Mouse (Mus musculus) olfactory bulb, adult 2 months (tissue): ENCODE data around the gene Olfr491. TPM values are rescaled to one million over a fixed set of nuclear protein-coding genes. Genes with fewer than 3 reads are reported as not detected.

ENCODE experiments used
- H3K27ac ChIP-seq: fragments of 200-500 bp; 2 replicates; pipeline ENCODE4 v1.5.1; 2012; ENCODE audit warnings: low read depth, low read length; ENCODE audit not compliant: insufficient read depth
- H3K4me1 ChIP-seq: fragments of 200-500 bp; 2 replicates; pipeline ENCODE4 v1.6.1; 2012; ENCODE audit warnings: low read length; ENCODE audit not compliant: control insufficient read depth, insufficient read depth
- H3K4me3 ChIP-seq: fragments of 200-500 bp; 2 replicates; pipeline ENCODE4 v1.5.1; 2012; ENCODE audit warnings: mild to moderate bottlenecking, low read depth, low read length, moderate library complexity; ENCODE audit not compliant: insufficient read depth
- CTCF ChIP-seq: fragments of 200-500 bp; IDR thresholded peaks from 2 replicates; pipeline ENCODE4 v1.5.1; 2012; ENCODE audit warnings: low read depth, mild to moderate bottlenecking, low read length, moderate library complexity; ENCODE audit not compliant: insufficient read depth
- POLR2A ChIP-seq: fragments of 200-500 bp; IDR thresholded peaks from 2 replicates; pipeline ENCODE4 v1.6.1; 2012; ENCODE audit warnings: mild to moderate bottlenecking, low read depth, low read length, moderate library complexity; ENCODE audit not compliant: insufficient read depth
- WGBS: fragments of 180-500 bp; shearing (Covaris S2); methylation state at CpG from one replicate; pipeline ENCODE4 v1.1.7; 2018; 5-methylcytosine and 5-hydroxymethylcytosine counted together
- polyA plus RNA-seq: library from polyadenylated mRNA; stranded (reverse); fragments of >200 nt; gene quantifications from 2 replicates; pipeline ENCODE4 v1.2.4, GENCODE M21; 2012; ENCODE audit warnings: low replicate concordance; ENCODE audit not compliant: missing spikeins, insufficient read depth, insufficient read length

Olfr491 gene
- polyA plus RNA-seq, result not detected in 2 replicates

- Histone ChIP-seq H3K4me1 (no peaks in the 10 kb centered on the region), H3K4me3 (no peak within 1 kb of the TSS), H3K27ac (no peak within 1 kb of the TSS)
- WGBS, result 73% methylated on average over 1 of the region's 1 CpGs
- TF ChIP-seq POLR2A (no peak), CTCF (no peak)
Measured at GRCm38 (mm10) chr7:108313151-108313550, at the start of gene Olfr491. Gene Olfr491, plus strand, starts transcription at chr7:108313451.

- Histone ChIP-seq H3K27ac (no peak within 1 kb of the TSS), H3K4me3 (no peak within 1 kb of the TSS), H3K4me1 (no peaks in the 10 kb centered on the region)
- TF ChIP-seq CTCF (no peak), POLR2A (no peak)
Measured at GRCm38 (mm10) chr7:108288834-108289233, 24.4 kb upstream of the Olfr491 start, which contains the start of gene Olfr490. Gene Olfr490, minus strand, starts transcription at chr7:108288934.

GRCm38 (mm10) chr7:108323574-108323973, 10.3 kb downstream of the Olfr491 start, which contains the start of gene Olfr492:
Gene Olfr492, minus strand, starts transcription at chr7:108323674.
- TF ChIP-seq CTCF, result no peak
- no peak for TF ChIP-seq POLR2A
- no peak within 1 kb of the TSS for H3K27ac ChIP-seq
- H3K4me3 ChIP-seq, result no peak within 1 kb of the TSS
- WGBS, result 76% methylated on average over 2 of the region's 2 CpGs
- no peaks in the 10 kb centered on the region for H3K4me1 ChIP-seq

- TF ChIP-seq CTCF, result no peak
- no peak for TF ChIP-seq POLR2A
- WGBS, result 54% methylated on average over 1 of the region's 1 CpGs
- H3K27ac ChIP-seq, result no peak within 1 kb of the TSS
- H3K4me3 ChIP-seq, result no peak within 1 kb of the TSS
- no peaks in the 10 kb centered on the region for H3K4me1 ChIP-seq
Measured at GRCm38 (mm10) chr7:108346879-108347278, 33.6 kb downstream of the Olfr491 start, which contains the start of gene Olfr493. Gene Olfr493, minus strand, starts transcription at chr7:108346979.

- TF ChIP-seq CTCF (no peak), POLR2A (no peak)
- H3K27ac ChIP-seq, result no peak within 1 kb of the TSS
- no peaks in the 10 kb centered on the region for H3K4me1 ChIP-seq
- WGBS, result 79% methylated on average over 3 of the region's 3 CpGs
- no peak within 1 kb of the TSS for H3K4me3 ChIP-seq
Measured at GRCm38 (mm10) chr7:108365035-108365434, 51.8 kb downstream of the Olfr491 start, which contains the start of gene Olfr494. Gene Olfr494, plus strand, starts transcription at chr7:108365335.

Other genes with a start within 250 kb of the Olfr491 start
- not detected in 2 replicates for gene Olfr480, start 246.1 kb upstream of the Olfr491 start, polyA plus RNA-seq
- not detected in 2 replicates for gene Olfr481, start 233.6 kb upstream of the Olfr491 start, polyA plus RNA-seq
- not detected in 2 replicates for gene Olfr482, start 215.9 kb upstream of the Olfr491 start, polyA plus RNA-seq
- not detected in 2 replicates for gene Olfr483, start 212.6 kb upstream of the Olfr491 start, polyA plus RNA-seq
- gene Olfr484, start 186.0 kb upstream of the Olfr491 start, polyA plus RNA-seq, result not detected in 2 replicates
- not detected in 2 replicates for gene Olfr485, start 153.6 kb upstream of the Olfr491 start, polyA plus RNA-seq
- gene Olfr486, start 140.7 kb upstream of the Olfr491 start, polyA plus RNA-seq, result not detected in 2 replicates
- not detected in 2 replicates for gene Olfr487, start 98.8 kb upstream of the Olfr491 start, polyA plus RNA-seq
- gene Olfr488, start 55.1 kb upstream of the Olfr491 start, polyA plus RNA-seq, result not detected in 2 replicates
- not detected in 2 replicates for gene Olfr490, start 24.5 kb upstream of the Olfr491 start, polyA plus RNA-seq
- not detected in 2 replicates for gene Olfr492, start 10.2 kb downstream of the Olfr491 start, polyA plus RNA-seq
- gene Olfr493, start 33.5 kb downstream of the Olfr491 start, polyA plus RNA-seq, result not detected in 2 replicates
- gene Olfr494, start 51.9 kb downstream of the Olfr491 start, polyA plus RNA-seq, result not detected in 2 replicates
- gene Olfr495, start 79.7 kb downstream of the Olfr491 start, polyA plus RNA-seq, result not detected in 2 replicates
- gene Olfr497, start 107.0 kb downstream of the Olfr491 start, polyA plus RNA-seq, result not detected in 2 replicates
- not detected in 2 replicates for gene Olfr498, start 151.9 kb downstream of the Olfr491 start, polyA plus RNA-seq
- gene Olfr502, start 211.6 kb downstream of the Olfr491 start, polyA plus RNA-seq, result not detected in 2 replicates
- gene Olfr503, start 231.1 kb downstream of the Olfr491 start, polyA plus RNA-seq, result not detected in 2 replicates